Mouse (Mus musculus): Measurements from ENCODE around the gene Gm5089. TPM values are rescaled to one million over a fixed set of nuclear protein-coding genes. Genes with fewer than 3 reads are reported as not detected.

The Gm5089 gene
- polyA plus RNA-seq, 1 experiment from 2014 or later, result not detected

- H3K27ac ChIP-seq (replicated peaks; ENCODE audit: low read depth, low read length), result no peak overlapping the region
- H3K9me3 ChIP-seq (replicated peaks; ENCODE audit: control insufficient read depth, low read length), result no peaks in the 10 kb centered on the region
- H3K4me1 ChIP-seq (ENCODE audit: control insufficient read depth, insufficient read depth, low read length), result no peaks in the 10 kb centered on the region
- no peak overlapping the region for H3K4me2 ChIP-seq (ENCODE audit: low read depth, low read length)
- no peaks in the 10 kb centered on the region for H3K36me3 ChIP-seq (replicated peaks; ENCODE audit: control insufficient read depth, insufficient read depth, low read depth, low read length)
- H3K9ac ChIP-seq (replicated peaks; ENCODE audit: low read length), result no peak overlapping the region
- no peak overlapping the region for H3K4me3 ChIP-seq (ENCODE audit: low read depth, low read length)
- 87% methylated on average over 13 of the region's 13 CpGs for WGBS
- no peak for ATAC-seq (replicated peaks; ENCODE audit: insufficient number of reproducible peaks, low FRiP score, low TSS enrichment, low read depth)
- no peak for DNase-seq (ENCODE audit: low spot score)
- H3K27me3 ChIP-seq (ENCODE audit: control insufficient read depth, insufficient read depth, low read length), result no peaks in the 10 kb centered on the region
Measured at GRCm38 (mm10) chr14:122389684-122390370, 61.1 kb downstream of the Gm5089 start.

DNA sequence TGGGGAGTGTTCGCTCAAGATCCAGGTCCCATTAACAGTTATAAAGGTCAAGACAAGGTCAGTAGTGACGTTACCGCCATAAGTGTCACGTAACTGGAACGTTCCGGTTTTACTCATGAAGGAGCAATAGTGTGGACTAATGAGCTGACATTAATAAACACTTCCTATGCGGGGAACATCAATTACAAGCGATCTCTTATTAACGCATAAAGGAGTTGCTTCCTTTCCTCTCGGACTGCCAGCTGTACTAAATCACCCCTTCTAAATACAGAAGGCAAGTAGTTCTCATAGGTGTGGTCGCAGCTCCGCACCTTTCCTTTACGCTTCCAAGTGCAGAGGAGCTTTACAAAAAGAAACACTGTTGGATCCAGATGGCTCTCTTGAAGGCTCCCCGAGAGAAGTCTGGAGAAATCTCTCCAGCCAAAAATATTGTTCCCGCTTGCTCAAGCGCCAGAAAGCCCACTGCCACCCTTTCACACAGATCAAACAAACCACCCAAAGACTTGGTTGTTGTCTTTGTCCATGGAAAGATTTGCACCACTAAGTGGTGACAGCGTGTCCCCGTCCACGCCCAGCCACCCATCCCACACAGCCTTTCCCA, 62.4 kb downstream of the Gm5089 start:
- WGBS, result 81% methylated on average over 19 of the region's 19 CpGs
- Histone ChIP-seq H3K36me3 (replicated peaks; ENCODE audit: control insufficient read depth, insufficient read depth, low read depth, low read length) (no peaks in the 10 kb centered on the region), H3K4me2 (ENCODE audit: low read depth, low read length) (no peak overlapping the region), H3K9me3 (replicated peaks; ENCODE audit: control insufficient read depth, low read length) (no peaks in the 10 kb centered on the region), H3K4me3 (ENCODE audit: low read depth, low read length) (no peak overlapping the region), H3K4me1 (ENCODE audit: control insufficient read depth, insufficient read depth, low read length) (no peaks in the 10 kb centered on the region), H3K27ac (replicated peaks; ENCODE audit: low read depth, low read length) (no peak overlapping the region), H3K27me3 (ENCODE audit: control insufficient read depth, insufficient read depth, low read length) (no peaks in the 10 kb centered on the region), H3K9ac (replicated peaks; ENCODE audit: low read length) (no peak overlapping the region)
- DNase-seq (ENCODE audit: low spot score) (no peak), ATAC-seq (replicated peaks; ENCODE audit: insufficient number of reproducible peaks, low FRiP score, low TSS enrichment, low read depth) (no peak)

GRCm38 (mm10) chr14:122387781-122388180, 63.1 kb downstream of the Gm5089 start:
- WGBS, result 91% methylated on average over 5 of the region's 5 CpGs
- Histone ChIP-seq H3K4me3 (ENCODE audit: low read depth, low read length) (no peak overlapping the region), H3K9me3 (replicated peaks; ENCODE audit: control insufficient read depth, low read length) (no peaks in the 10 kb centered on the region), H3K36me3 (replicated peaks; ENCODE audit: control insufficient read depth, insufficient read depth, low read depth, low read length) (no peaks in the 10 kb centered on the region), H3K4me2 (ENCODE audit: low read depth, low read length) (no peak overlapping the region), H3K9ac (replicated peaks; ENCODE audit: low read length) (no peak overlapping the region), H3K27ac (replicated peaks; ENCODE audit: low read depth, low read length) (no peak overlapping the region), H3K4me1 (ENCODE audit: control insufficient read depth, insufficient read depth, low read length) (no peaks in the 10 kb centered on the region), H3K27me3 (ENCODE audit: control insufficient read depth, insufficient read depth, low read length) (no peaks in the 10 kb centered on the region)
- no peak for ATAC-seq (replicated peaks; ENCODE audit: insufficient number of reproducible peaks, low FRiP score, low TSS enrichment, low read depth)
- DNase-seq (ENCODE audit: low spot score), result no peak

DNA sequence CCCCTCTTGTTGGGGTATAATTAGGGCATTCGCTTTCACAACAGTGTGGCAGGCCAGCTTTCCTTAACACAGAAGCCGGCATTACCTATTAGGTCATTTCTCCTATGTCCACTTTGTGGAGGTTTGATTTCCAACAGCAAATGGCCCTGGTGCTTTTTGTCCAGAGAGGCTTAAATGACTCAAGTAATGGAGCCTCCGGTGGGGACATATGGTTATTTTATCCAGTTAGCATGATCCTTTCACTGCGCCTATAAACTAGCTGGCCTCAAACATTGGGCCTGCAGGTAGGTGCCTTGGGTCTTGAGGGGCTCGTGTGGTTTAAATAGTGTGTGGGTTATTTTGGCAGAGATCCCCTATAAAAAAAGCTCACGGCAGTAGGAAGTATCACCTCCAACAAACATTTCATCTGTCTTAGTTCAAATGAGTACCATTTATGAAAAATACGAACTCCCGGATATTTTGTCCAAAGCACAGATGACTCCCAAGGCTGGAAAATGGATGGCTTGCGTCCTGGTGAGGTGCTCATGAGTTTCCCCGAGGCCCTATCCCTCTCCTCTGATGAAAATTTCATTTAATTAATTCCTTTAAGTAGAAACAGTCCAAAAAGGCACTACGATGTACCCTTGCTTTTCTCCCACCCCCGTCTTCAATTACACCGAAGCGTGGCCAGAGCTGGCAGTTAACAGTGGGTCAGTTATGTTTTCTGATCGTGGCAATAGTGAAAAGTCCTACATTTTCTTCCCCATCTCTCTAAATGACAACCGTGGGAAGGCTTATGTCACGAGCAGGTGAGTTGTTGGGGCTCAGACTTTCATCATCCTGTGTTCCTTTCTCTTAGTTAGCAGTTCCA, 64.4 kb downstream of the Gm5089 start:
- WGBS, result 84% methylated on average over 17 of the region's 17 CpGs
- Histone ChIP-seq H3K27ac (replicated peaks; ENCODE audit: low read depth, low read length) (no peak overlapping the region), H3K27me3 (ENCODE audit: control insufficient read depth, insufficient read depth, low read length) (no peaks in the 10 kb centered on the region), H3K4me2 (ENCODE audit: low read depth, low read length) (no peak overlapping the region), H3K9ac (replicated peaks; ENCODE audit: low read length) (no peak overlapping the region), H3K36me3 (replicated peaks; ENCODE audit: control insufficient read depth, insufficient read depth, low read depth, low read length) (no peaks in the 10 kb centered on the region), H3K4me3 (ENCODE audit: low read depth, low read length) (no peak overlapping the region), H3K4me1 (ENCODE audit: control insufficient read depth, insufficient read depth, low read length) (no peaks in the 10 kb centered on the region), H3K9me3 (replicated peaks; ENCODE audit: control insufficient read depth, low read length) (no peaks in the 10 kb centered on the region)
- ATAC-seq (replicated peaks; ENCODE audit: insufficient number of reproducible peaks, low FRiP score, low TSS enrichment, low read depth), result no peak
- DNase-seq (ENCODE audit: low spot score), result no peak

DNA sequence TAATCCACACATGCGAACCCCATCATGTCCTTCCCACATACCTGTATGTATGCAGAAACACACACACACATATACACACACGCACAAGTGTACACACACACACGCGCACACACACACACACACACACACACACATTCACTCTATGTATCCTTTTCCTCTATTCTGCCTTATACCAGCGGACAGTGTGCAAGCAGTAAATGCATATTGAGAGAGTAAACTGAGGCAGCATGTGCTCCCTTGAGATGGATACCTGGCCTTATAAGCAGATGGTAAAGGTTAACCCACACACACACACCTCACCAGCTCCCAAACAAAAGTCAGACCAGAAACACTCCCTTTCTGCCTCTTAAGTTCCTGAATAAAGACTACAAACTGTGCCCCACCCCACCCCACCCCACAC, 65.2 kb downstream of the Gm5089 start:
- ATAC-seq (replicated peaks; ENCODE audit: insufficient number of reproducible peaks, low FRiP score, low TSS enrichment, low read depth) (no peak), DNase-seq (ENCODE audit: low spot score) (no peak)
- no peaks in the 10 kb centered on the region for H3K36me3 ChIP-seq (replicated peaks; ENCODE audit: control insufficient read depth, insufficient read depth, low read depth, low read length)
- H3K27me3 ChIP-seq (ENCODE audit: control insufficient read depth, insufficient read depth, low read length), result no peaks in the 10 kb centered on the region
- H3K9ac ChIP-seq (replicated peaks; ENCODE audit: low read length), result no peak overlapping the region
- H3K4me2 ChIP-seq (ENCODE audit: low read depth, low read length), result no peak overlapping the region
- no peaks in the 10 kb centered on the region for H3K4me1 ChIP-seq (ENCODE audit: control insufficient read depth, insufficient read depth, low read length)
- H3K27ac ChIP-seq (replicated peaks; ENCODE audit: low read depth, low read length), result no peak overlapping the region
- no peaks in the 10 kb centered on the region for H3K9me3 ChIP-seq (replicated peaks; ENCODE audit: control insufficient read depth, low read length)
- WGBS, result 95% methylated on average over 5 of the region's 5 CpGs
- H3K4me3 ChIP-seq (ENCODE audit: low read depth, low read length), result no peak overlapping the region

DNA sequence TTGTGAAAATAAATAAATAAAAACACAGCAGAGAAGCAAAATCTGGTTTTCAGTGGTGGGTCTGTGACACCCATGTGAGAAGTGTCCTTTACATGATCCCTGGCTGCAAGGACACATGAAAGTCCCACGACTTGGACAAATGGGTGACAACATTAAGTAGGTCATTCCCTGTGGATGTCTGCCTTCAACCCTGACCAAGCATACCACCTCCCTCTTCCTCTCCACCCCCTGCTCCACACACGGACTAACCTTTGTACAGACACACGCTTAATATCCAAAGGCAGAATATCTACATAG, 65.7 kb downstream of the Gm5089 start:
- ATAC-seq (replicated peaks; ENCODE audit: insufficient number of reproducible peaks, low FRiP score, low TSS enrichment, low read depth), result no peak
- Histone ChIP-seq H3K9me3 (replicated peaks; ENCODE audit: control insufficient read depth, low read length) (no peaks in the 10 kb centered on the region), H3K4me3 (ENCODE audit: low read depth, low read length) (no peak overlapping the region), H3K4me2 (ENCODE audit: low read depth, low read length) (no peak overlapping the region), H3K4me1 (ENCODE audit: control insufficient read depth, insufficient read depth, low read length) (no peaks in the 10 kb centered on the region), H3K27ac (replicated peaks; ENCODE audit: low read depth, low read length) (no peak overlapping the region), H3K36me3 (replicated peaks; ENCODE audit: control insufficient read depth, insufficient read depth, low read depth, low read length) (no peaks in the 10 kb centered on the region), H3K27me3 (ENCODE audit: control insufficient read depth, insufficient read depth, low read length) (no peaks in the 10 kb centered on the region), H3K9ac (replicated peaks; ENCODE audit: low read length) (no peak overlapping the region)
- 77% methylated on average over 3 of the region's 3 CpGs for WGBS
- DNase-seq (ENCODE audit: low spot score), result no peak

Other genes starting within 250 kb of the Gm5089 start
- gene Zic5, start 14.6 kb upstream of the Gm5089 start, polyA plus RNA-seq (2014; fragmentation: Nextera tagmentation; extraction: Ambion mirVana), result 4.1 and 5.0 TPM in 2 replicates
- gene Zic2, start 24.3 kb upstream of the Gm5089 start, polyA plus RNA-seq (2014; fragmentation: Nextera tagmentation; extraction: Ambion mirVana), result 2.1 and 2.3 TPM in 2 replicates
- gene Gm10837, start 39.5 kb upstream of the Gm5089 start, polyA plus RNA-seq (2014; fragmentation: Nextera tagmentation; extraction: Ambion mirVana), result not detected in 2 replicates
- gene Pcca, start 83.2 kb upstream of the Gm5089 start, polyA plus RNA-seq (2014; fragmentation: Nextera tagmentation; extraction: Ambion mirVana), result 35.3 and 37.4 TPM in 2 replicates

Measured in embryonic facial prominence, embryonic 11.5 days (tissue).